Mouse (Mus musculus) stomach, embryonic 15.5 days (tissue): Measurements from ENCODE around the gene Tnfsfm13. TPM values are rescaled to one million over a fixed set of nuclear protein-coding genes. Genes with fewer than 3 reads are reported as not detected.
A peak's percentile ranks its signal among the peaks of the same experiment; 100 is the strongest.
"Not testable (repeated sequence)": the region's sequence is repeated elsewhere in the genome, so short reads cannot be mapped to it uniquely, and the experiment has no call there.

ENCODE experiments used
- ATAC-seq: fragments of 200-750 bp; cut with Nextera tagmentation; 2 replicates; pipeline ENCODE4 v1.8.0; 2017; ENCODE audit warnings: low read depth, moderate number of reproducible peaks, moderate TSS enrichment; ENCODE audit not compliant: insufficient read depth, low FRiP score
- H3K27ac ChIP-seq: fragments of 300-500 bp; sonication (generic); 2 replicates; pipeline ENCODE4 v1.5.1; 2015; ENCODE audit warnings: mild to moderate bottlenecking, inconsistent platforms
- H3K27me3 ChIP-seq: fragments of 300-500 bp; sonication (generic); replicated peaks from 2 replicates; pipeline ENCODE4 v1.6.1; 2015; ENCODE audit warnings: inconsistent platforms
- H3K36me3 ChIP-seq: fragments of 300-500 bp; sonication (generic); 2 replicates; pipeline ENCODE4 v1.6.1; 2015; ENCODE audit warnings: inconsistent platforms
- H3K4me1 ChIP-seq: fragments of 300-500 bp; sonication (generic); 2 replicates; pipeline ENCODE4 v1.6.1; 2015; ENCODE audit warnings: inconsistent platforms
- H3K4me2 ChIP-seq: fragments of 300-500 bp; sonication (generic); 2 replicates; pipeline ENCODE4 v1.6.1; 2015; ENCODE audit warnings: mild to moderate bottlenecking, inconsistent platforms
- H3K4me3 ChIP-seq: fragments of 300-500 bp; sonication (generic); replicated peaks from 2 replicates; pipeline ENCODE4 v1.5.1; 2015; ENCODE audit warnings: inconsistent platforms
- H3K9ac ChIP-seq: fragments of 300-500 bp; sonication (generic); 2 replicates; pipeline ENCODE4 v1.6.1; 2015; ENCODE audit warnings: inconsistent platforms
- H3K9me3 ChIP-seq: fragments of 300-500 bp; sonication (generic); 2 replicates; pipeline ENCODE4 v1.6.1; 2016; ENCODE audit warnings: inconsistent platforms
- WGBS: fragments of 180-500 bp; shearing (Covaris S2); methylation state at CpG from one replicate; pipeline ENCODE4 v1.1.7; 2015; 5-methylcytosine and 5-hydroxymethylcytosine counted together
- polyA plus RNA-seq: library from polyadenylated mRNA; unstranded; fragments of >200 nt; fragmentation: Nextera tagmentation; extraction: Ambion mirVana; gene quantifications from 2 replicates; pipeline ENCODE4 v1.2.1, GENCODE M21; 2015

Tnfsfm13 gene
- 3.3 and 3.5 TPM in 2 replicates for polyA plus RNA-seq

DNA sequence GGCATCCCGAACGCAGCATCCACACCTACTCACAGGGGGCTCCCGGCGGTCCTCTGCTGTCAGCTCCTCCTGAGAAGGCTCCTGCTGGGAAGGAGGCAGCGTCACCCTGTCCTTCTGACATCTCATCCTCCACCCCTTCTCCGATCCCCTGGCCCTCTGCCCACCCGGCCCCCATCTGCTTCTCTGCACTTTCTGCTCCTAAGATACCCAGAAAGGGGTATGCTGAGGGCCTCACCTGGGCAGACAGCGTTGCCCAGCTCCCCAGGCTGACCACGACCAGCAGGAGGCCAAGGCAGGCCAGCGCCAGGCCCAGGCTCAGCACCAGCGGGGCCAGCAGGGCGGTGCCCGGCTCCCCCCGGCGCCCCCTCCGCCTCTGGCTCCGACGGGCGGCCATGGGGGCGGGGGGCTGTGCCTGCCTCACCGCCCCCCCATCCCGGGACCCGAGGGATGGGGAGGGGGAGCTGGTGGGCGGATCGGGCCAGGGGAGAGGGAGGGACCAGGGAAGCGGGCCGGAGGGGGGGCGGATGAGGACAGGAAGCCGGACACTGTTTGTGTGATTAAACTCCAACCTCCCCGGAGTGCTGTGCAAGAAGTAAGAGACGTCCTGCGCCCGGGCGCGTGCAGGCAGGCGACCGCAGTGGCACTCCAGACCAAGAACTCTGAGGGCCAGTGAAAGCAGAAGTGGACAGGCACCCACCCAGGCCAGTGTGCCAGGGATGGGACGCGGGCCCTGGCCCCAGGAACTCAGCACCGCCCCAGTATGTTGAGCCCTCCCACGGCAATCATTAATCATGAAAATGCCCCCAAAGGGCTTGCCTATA, at the start of gene Tnfsfm13, which contains the start of gene Tnfsf12:
TSS of gene Tnfsfm13 (minus strand) at position 738 of the 821 bp plus-strand sequence.
TSS of gene Tnfsf12 (minus strand) at position 489 of the 821 bp plus-strand sequence.
- H3K27me3 ChIP-seq, result no peaks in the 10 kb centered on the region
- H3K27ac ChIP-seq, result peak within 1 kb of the TSS; percentile 74
- H3K4me3 ChIP-seq, result peak within 1 kb of the TSS; percentile 64
- H3K36me3 ChIP-seq, result no peaks in the 10 kb centered on the region
- peak; percentile 69 for ATAC-seq
- WGBS, result 3% methylated on average over 35 of the region's 41 CpGs
- peaks cover 10% of the 10 kb centered on the region; the same call in 1 of the 2 replicates for H3K4me1 ChIP-seq
- peak within 1 kb of the TSS; percentile 58 for H3K9ac ChIP-seq
- H3K4me2 ChIP-seq, result peak within 1 kb of the TSS; percentile 92
- no peaks in the 10 kb centered on the region for H3K9me3 ChIP-seq

DNA sequence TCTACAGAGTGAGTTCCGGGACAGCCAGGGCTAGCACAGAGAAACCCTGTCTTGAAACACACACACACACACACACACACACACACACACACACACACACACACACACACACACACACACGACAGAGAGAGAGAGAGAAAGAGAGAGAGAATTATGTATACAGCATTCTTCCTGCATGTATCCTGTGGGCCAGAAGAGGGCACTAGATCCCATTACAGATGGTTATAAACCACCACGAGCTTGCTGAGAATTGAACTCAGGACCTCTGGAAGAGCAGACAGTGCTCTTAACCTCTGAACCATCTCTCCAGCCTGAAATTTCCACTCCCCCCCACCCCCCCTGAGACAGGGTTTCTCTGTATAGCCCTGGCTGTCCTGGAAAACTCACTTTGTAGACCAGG, 35.5 kb upstream of the Tnfsfm13 start:
- WGBS, result 59% methylated on average over 3 of the region's 3 CpGs
- H3K27me3 ChIP-seq, H3K27ac ChIP-seq, H3K9me3 ChIP-seq, H3K4me2 ChIP-seq, ATAC-seq, H3K4me1 ChIP-seq, H3K9ac ChIP-seq, H3K4me3 ChIP-seq: not testable (repeated sequence)
- H3K36me3 ChIP-seq, result peaks cover 25% of the 10 kb centered on the region

DNA sequence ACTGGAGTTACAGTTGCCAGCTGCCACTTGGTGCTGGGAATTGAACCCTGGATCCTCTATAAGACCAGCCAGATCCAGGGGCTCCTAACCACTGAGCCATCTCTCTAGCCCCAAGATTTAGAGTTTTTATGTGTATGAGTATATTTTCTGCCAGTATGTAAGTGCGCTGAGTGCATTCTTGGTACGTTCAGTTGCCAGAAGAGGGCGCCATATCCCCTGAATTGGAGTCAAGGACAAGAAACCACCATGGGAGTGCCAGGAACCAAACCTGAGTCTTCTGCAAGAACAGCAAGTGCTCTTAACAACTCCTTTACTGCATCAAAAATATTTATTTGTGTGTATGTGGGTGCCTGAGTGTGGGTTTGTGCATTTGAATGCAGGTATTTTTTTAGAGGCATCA, 33.2 kb upstream of the Tnfsfm13 start:
- Histone ChIP-seq H3K4me1 (no peaks in the 10 kb centered on the region), H3K27me3 (no peaks in the 10 kb centered on the region), H3K4me3 (no peak overlapping the region), H3K4me2 (no peak overlapping the region), H3K9me3 (no peaks in the 10 kb centered on the region), H3K27ac (no peak overlapping the region), H3K9ac (no peak overlapping the region), H3K36me3 (peaks cover 2% of the 10 kb centered on the region)
- 23% methylated on average over 3 of the region's 3 CpGs for WGBS
- no peak for ATAC-seq

DNA sequence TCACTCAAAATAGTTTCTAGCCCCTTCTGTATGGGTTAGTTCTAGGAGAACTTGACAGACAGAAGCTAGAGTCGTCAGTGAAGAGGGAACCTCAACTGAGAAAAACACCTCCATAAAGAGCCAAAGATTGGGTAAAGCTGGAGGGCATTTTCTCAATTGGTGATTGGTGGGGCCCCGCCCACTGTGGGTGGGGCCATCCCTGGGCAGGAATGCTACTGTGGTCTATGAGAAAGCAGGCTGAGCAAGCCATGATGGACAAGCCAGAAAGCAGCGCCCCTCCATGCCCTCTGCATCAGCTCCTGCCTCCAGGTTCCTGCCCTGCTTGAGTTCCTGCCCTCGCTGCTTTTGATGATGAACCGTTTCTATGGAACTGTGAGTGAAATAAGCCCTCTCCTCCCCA, 30.1 kb upstream of the Tnfsfm13 start:
- Histone ChIP-seq H3K4me2 (no peak overlapping the region), H3K27ac (no peak overlapping the region), H3K9ac (no peak overlapping the region), H3K4me3 (no peak overlapping the region), H3K36me3 (no peaks in the 10 kb centered on the region), H3K9me3 (no peaks in the 10 kb centered on the region), H3K27me3 (no peaks in the 10 kb centered on the region), H3K4me1 (no peaks in the 10 kb centered on the region)
- no peak for ATAC-seq
- WGBS, result 35% methylated on average over 5 of the region's 5 CpGs

DNA sequence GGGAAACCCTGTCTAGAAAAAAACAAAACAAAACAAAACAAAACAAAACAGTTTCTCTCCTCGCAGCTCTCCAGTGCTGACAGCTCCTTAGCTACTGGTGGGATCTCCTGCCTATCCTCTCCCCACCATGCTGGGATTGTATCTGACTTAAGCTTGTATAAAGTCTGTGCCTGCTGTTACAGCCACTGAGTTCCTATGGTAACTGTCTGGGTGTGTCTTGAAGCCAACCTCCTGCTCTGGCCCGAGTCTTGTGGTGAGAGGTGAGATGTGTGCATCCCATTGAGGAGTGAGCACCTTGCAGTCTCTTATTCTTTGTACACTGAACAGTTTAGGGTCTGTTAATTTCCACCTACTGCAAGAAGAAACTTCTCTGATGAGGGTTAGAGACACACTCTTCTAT, 27.2 kb upstream of the Tnfsfm13 start:
- no peak overlapping the region for H3K4me3 ChIP-seq
- 43% methylated on average over 2 of the region's 2 CpGs for WGBS
- H3K27me3 ChIP-seq, result no peaks in the 10 kb centered on the region
- no peak for ATAC-seq
- H3K36me3 ChIP-seq, result no peaks in the 10 kb centered on the region
- H3K4me2 ChIP-seq, result no peak overlapping the region
- no peak overlapping the region for H3K9ac ChIP-seq
- H3K27ac ChIP-seq, result no peak overlapping the region
- no peaks in the 10 kb centered on the region for H3K9me3 ChIP-seq
- H3K4me1 ChIP-seq, result peaks cover 3% of the 10 kb centered on the region; the same call in 1 of the 2 replicates

DNA sequence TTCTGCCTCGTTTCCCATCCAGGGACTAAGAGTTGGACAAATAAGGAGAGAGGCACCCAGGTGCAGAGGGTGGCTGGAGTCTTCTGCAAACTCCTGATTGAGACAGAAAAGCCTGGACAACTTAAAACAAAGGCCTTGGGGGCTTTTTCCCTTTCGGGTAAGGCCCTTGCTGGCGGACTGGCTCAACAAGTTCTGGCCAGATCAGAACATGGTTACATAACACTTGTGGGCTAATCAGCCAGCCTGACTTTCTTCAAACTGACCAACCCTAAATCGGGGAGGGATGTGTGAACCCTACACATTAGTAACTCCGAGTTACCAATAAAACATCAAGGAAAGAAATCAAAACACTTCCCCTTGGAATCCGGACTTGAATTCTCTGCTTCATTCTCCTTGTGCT, 25.0 kb upstream of the Tnfsfm13 start:
- WGBS, result 57% methylated on average over 6 of the region's 6 CpGs
- no peaks in the 10 kb centered on the region for H3K27me3 ChIP-seq
- H3K4me1 ChIP-seq, result peaks cover 3% of the 10 kb centered on the region; the same call in 1 of the 2 replicates
- H3K4me2 ChIP-seq, result no peak overlapping the region
- no peak overlapping the region for H3K4me3 ChIP-seq
- no peaks in the 10 kb centered on the region for H3K9me3 ChIP-seq
- H3K27ac ChIP-seq, result no peak overlapping the region
- no peaks in the 10 kb centered on the region for H3K36me3 ChIP-seq
- no peak for ATAC-seq
- H3K9ac ChIP-seq, result no peak overlapping the region

DNA sequence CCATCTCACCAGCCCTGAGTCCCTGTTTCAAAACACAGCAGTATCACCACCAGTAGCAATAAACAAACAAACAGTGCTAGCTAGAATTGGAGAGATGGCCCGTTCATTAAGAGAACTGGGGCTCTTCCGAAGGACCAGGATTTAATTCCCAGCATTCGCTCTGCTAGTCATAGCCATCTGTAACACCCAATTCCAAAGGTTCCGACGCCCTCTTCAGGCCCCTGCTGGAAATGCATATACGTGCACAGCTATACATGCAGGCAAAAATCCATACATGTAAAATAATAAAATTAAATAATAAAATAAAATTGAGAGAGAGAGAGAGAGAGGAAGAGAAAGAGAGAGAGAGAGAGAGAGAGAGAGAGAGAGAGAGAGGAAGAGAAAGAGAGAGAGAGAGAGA, 23.5 kb upstream of the Tnfsfm13 start:
- no peak overlapping the region for H3K27ac ChIP-seq
- no peaks in the 10 kb centered on the region for H3K27me3 ChIP-seq
- H3K9me3 ChIP-seq, result no peaks in the 10 kb centered on the region
- no peaks in the 10 kb centered on the region for H3K36me3 ChIP-seq
- no peak overlapping the region for H3K4me2 ChIP-seq
- no peak for ATAC-seq
- peaks cover 3% of the 10 kb centered on the region; the same call in 1 of the 2 replicates for H3K4me1 ChIP-seq
- H3K4me3 ChIP-seq, result no peak overlapping the region
- no peak overlapping the region for H3K9ac ChIP-seq
- WGBS, result 67% methylated on average over 6 of the region's 6 CpGs

DNA sequence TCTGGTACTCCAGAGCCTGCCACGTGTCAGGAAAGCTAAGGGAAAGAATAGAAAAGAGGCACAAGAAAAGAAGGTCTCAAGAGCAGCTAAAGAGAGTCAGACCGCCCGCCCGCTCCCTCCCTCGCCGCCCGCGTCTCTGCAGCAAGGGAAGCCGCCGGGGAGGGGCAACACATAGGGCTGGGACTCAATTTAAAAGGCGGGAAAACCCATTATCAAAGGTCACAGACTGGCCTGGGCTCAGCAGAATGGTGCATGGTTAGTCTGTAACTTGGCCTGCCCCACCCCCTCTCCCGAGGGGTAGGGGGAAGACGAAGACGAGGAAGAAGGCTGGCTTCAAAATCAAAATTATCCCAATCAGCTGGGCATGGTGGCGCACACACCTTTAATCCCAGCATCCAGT, 22.8 kb upstream of the Tnfsfm13 start:
- no peak overlapping the region for H3K27ac ChIP-seq
- peak overlapping the region; percentile 30; the same call in 1 of the 2 replicates for H3K4me2 ChIP-seq
- 18% methylated on average over 15 of the region's 15 CpGs for WGBS

DNA sequence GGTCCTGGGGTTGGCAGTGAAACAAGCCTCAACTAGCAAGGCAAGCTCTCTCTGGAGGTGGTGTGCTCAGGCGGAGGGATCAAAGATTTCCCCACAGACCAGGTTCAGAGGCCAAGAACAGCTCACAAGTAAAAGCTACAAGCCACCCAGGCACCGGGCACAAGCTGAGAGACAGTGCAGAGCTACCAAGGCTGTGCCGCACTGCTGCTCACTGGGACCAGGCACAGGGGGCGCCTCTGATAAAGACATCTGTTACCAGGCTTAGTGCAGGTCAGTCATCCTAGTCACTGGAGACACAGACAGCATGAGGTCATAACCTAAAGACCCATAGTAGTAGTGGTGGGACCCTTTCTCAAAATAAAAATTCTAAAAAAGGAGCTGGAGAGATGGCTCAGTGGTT, 21.1 kb upstream of the Tnfsfm13 start:
- H3K27me3 ChIP-seq, result no peaks in the 10 kb centered on the region
- no peak overlapping the region for H3K4me3 ChIP-seq
- WGBS, result 75% methylated on average over 4 of the region's 4 CpGs
- H3K4me1 ChIP-seq, result peaks cover 3% of the 10 kb centered on the region; the same call in 1 of the 2 replicates
- H3K36me3 ChIP-seq, result no peaks in the 10 kb centered on the region
- no peaks in the 10 kb centered on the region for H3K9me3 ChIP-seq
- H3K9ac ChIP-seq, result no peak overlapping the region
- H3K4me2 ChIP-seq, result no peak overlapping the region
- ATAC-seq, result no peak
- no peak overlapping the region for H3K27ac ChIP-seq

More for the DNA sequence above, 22.8 kb upstream of the Tnfsfm13 start:
- no peaks in the 10 kb centered on the region for H3K9me3 ChIP-seq
- no peak overlapping the region for H3K9ac ChIP-seq
- peak; percentile 68; the same call in 1 of the 2 replicates for ATAC-seq
- H3K4me1 ChIP-seq, result peaks cover 3% of the 10 kb centered on the region; the same call in 1 of the 2 replicates
- no peaks in the 10 kb centered on the region for H3K36me3 ChIP-seq
- H3K27me3 ChIP-seq, result no peaks in the 10 kb centered on the region
- H3K4me3 ChIP-seq, result no peak overlapping the region

DNA sequence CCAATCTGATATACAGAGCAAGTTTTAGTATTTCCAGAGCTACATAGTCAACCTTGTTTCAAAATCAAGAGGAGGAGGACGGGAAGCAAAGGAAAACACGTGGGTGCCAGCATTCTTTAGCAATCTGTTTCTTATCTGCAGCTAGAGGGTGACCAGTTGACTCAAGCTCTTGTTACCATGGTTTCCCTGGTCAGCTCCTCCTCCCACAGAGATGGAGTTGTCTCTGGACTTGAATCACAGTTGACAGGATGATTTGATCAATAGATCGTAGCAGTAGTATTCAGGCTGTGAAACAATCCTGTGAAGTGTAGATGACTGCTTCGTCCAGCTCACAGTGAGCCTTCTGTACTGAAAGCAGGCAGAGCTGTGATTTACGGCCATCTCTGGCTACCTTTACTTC, 20.0 kb upstream of the Tnfsfm13 start:
- WGBS, result 12% methylated on average over 5 of the region's 5 CpGs
- Histone ChIP-seq H3K27me3 (no peaks in the 10 kb centered on the region), H3K9me3 (no peaks in the 10 kb centered on the region), H3K4me2 (no peak overlapping the region), H3K4me1 (peaks cover 3% of the 10 kb centered on the region; the same call in 1 of the 2 replicates), H3K36me3 (no peaks in the 10 kb centered on the region), H3K9ac (no peak overlapping the region), H3K4me3 (no peak overlapping the region), H3K27ac (0 out of 2 replicates have a peak overlapping the region, but pooled peaks have one; percentile 16)
- peak; percentile 59; the same call in 1 of the 2 replicates for ATAC-seq

DNA sequence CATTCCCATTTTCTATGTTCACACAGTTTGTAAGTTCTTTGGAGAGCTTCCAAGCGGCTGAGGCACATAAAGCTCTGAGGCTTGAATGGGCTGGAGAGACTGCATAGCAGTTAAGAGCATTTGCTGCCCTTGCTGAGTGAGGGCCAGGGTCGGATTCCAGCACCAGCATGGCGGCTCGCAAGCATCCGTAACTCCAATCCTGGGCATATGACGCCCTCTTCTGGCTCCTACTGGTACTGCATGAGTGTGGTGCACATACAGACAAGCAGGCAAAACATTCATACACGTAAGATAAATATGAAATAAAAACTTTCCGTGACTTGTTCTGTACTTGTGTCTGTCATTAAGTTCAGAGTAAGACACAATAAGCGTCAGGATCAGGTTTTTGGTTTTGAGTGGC, 19.6 kb upstream of the Tnfsfm13 start:
- Histone ChIP-seq H3K27ac (0 out of 2 replicates have a peak overlapping the region, but pooled peaks have one; percentile 16), H3K9me3 (no peaks in the 10 kb centered on the region), H3K27me3 (no peaks in the 10 kb centered on the region), H3K4me3 (no peak overlapping the region), H3K4me1 (peaks cover 3% of the 10 kb centered on the region; the same call in 1 of the 2 replicates), H3K4me2 (no peak overlapping the region), H3K9ac (no peak overlapping the region), H3K36me3 (no peaks in the 10 kb centered on the region)
- 55% methylated on average over 9 of the region's 9 CpGs for WGBS
- ATAC-seq, result no peak

DNA sequence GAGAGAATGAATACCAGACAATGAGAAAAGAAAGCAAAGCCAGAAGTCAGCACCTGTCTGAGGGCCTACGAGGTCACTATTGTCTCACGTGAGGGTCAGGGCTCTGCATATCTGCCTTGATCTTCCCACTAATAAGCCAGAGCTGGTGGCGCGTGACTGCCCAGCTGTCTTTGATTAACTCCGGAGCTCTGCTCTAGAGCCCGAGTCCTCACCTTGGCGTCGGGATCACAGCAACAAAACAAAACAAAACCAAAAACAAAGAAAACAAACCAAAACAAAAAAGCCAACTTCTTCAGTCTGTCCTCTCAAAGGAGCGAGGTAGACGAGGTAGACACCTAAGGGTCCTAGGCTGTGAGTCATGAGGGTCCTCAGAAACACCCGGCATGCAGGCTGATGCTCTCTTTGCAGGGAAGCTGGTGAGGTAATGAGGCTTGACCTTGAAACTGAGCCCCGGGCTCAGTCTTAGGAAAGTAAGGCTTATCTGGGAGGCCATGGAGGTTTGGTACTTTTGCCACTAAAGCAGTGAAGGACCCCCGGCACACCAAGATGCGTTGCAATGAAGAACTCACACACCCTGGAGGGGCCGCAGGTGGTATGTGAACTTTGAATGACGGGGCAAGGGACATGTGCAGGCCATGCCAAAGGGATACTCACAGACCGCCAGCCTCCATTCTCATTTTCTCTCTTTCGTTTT, 18.9 kb upstream of the Tnfsfm13 start:
- Histone ChIP-seq H3K4me1 (peaks cover 3% of the 10 kb centered on the region; the same call in 1 of the 2 replicates), H3K4me2 (no peak overlapping the region)
- WGBS, result 77% methylated on average over 18 of the region's 18 CpGs

More for the DNA sequence above, 18.9 kb upstream of the Tnfsfm13 start:
- no peak for ATAC-seq
- Histone ChIP-seq H3K9ac (no peak overlapping the region), H3K27ac (no peak overlapping the region), H3K36me3 (no peaks in the 10 kb centered on the region), H3K27me3 (no peaks in the 10 kb centered on the region), H3K9me3 (no peaks in the 10 kb centered on the region), H3K4me3 (no peak overlapping the region)
